Mouse (Mus musculus): ENCODE measurements around the gene Gm5134.
"Not testable (repeated sequence)": the region's sequence is repeated elsewhere in the genome, so short reads cannot be mapped to it uniquely, and the experiment has no call there.

The Gm5134 gene

DNA sequence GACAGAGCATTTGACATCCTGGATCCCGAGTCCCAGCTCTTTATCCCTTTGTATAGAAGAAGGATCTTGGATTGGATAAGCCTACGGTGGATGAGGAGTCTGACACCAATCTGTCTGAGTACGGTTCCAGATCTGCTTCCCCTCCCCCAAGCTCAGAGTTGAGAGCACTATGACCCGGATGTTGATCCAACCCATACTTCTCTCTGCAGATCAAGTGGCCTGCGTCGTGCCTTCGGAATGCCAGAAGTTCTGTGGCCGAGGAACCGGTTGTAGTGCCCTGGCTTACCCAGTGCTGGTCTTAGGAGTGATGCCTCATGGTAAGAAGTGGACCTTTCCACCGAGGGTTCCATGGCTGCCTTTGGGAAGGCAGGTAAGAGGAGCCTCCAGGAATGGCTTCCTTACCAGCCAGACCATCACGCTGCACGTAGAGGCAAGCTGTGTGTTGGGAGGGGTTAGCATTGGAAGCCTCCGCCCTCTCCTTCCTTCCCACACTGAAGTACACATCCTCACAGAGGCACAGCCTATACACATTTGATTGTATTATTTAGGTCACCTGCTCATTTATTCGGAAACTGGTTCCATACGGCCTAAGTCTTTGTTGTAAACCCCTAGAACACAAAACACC is 39.4 kb downstream of the Gm5134 start:
- in situ Hi-C loops (cut with MboI, MseI): no loop called here

DNA sequence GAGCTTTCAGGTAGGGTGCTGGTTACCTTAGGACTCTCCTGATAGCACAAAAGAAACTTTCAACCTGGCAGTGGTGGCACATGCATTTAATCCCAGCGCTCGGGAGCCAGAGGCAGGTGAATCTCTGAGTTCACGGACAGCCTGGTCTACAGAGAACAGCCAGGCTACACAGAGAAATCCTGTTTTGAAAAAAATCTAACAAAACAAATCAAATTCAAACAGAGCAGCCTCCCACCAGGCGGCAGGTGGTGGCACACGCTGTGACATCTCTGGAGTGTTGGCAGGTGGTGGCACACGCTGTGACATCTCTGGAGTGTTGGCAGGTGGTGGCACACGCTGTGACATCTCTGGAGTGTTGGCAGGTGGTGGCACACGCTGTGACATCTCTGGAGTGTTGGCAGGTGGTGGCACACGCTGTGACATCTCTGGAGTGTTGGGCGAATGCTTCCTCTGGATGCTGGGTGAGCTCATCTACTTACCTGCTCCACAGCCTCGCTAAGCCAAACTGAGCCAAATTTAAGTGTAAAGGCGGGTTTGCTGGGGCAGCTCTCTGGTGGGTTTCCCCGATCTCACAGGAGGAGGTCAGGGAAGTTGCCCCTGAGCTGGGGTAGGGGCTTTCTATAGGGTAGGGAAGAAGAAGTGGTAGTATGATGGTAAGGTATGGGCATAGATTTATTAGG is 40.4 kb downstream of the Gm5134 start:
- in situ Hi-C loops (cut with MboI, MseI): not testable (repeated sequence)

DNA sequence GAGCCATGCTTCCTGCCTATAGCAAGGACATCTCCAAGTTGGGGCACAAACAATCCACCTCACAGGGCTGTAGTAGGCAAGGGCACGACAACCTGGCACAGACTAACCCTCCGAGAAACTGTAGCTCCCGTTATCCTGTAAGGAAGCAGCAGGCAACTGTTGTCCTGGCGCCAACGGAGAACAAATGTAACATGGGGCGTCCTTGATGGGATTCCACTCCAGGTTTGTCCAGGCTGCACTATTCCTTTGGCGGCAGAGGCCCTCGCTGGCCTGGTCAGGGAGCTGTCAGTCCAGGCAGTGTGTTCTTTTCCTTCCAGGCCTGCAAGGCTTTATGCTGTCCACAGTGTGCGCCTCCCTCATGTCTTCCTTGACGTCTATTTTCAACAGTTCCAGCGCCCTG is 41.1 kb downstream of the Gm5134 start:
- in situ Hi-C loops (cut with MboI, MseI): no loop called here

DNA sequence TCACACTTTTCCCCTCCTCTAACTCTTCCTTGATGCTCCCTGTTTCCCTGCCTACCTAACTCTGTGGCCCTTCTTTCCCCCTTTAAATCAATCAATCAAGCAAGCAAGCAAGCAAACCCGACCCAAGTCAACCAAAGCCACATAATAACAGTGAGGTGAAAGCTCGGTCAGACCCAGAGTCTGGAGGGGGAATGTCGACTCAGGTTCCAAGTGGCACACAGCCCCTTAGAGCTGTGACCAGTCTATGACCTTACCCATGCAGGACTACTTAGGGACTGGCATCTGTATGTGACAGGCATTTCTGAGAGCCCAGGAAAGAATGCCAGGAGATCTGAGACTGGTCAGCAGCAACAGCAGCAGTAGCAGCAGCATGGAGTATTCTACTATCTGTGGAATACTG is 42.0 kb downstream of the Gm5134 start:
- in situ Hi-C loops (cut with MboI, MseI): no loop called here

DNA sequence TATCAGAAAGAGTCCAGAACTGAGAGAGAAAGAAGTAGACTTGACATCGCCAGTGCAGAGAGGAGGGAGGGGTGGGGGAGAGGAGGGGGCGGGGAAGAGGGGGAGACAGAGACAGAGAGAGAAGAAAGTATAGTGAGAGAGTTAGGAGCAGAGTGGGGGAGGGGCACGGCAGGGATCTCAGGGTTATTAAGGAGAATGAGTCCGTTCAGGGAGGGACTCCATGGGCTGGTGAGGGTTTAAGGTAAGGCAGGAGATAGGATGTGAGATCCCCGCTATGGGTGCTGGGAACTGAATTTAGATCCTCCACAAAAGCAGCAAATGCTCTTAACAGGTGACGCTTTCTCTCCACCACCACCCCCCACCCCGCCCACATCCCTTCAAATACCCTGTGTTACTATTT is 46.8 kb downstream of the Gm5134 start:
- in situ Hi-C loops (cut with MboI, MseI): no loop called here

DNA sequence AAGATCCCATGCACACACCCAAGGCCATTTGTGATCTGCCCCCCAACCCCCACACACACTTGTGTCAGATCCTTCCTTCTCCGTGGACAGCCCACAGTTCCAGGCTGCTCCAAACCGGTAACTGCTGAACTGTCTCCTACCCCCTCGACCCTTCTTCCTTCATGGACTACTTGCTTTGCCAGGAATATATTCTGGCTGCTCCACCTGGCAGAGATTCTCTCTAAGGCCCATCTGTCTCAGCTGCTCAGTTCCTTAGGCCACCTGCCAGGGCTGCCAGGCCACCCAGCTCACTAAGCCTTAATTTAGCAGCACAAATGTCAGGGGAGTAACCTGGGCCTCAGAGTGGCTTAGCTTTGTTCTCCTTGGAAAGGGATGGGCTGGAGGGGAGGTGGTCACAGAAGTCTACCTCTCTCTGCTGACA is 47.8 kb downstream of the Gm5134 start:
- in situ Hi-C loops (cut with MboI, MseI): no loop called here

DNA sequence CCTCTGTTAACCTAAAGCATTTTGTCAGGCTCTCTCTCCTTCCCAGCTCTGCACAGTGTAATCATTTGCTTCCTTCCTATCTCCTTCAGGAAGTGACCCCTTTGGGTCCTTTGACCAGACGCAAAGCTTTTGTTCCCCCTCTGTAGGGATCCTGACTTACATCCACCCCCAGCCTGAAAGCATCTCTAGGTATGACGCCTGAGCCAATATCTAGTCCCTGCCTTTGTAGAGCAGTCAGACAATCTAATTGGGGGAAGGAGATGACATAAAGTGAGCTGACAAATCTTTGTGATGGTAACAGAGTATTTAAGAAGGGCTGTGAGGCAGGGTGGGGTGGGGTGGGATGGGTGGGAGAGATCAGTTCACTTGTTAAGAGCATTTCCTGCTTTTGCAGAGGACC is 48.3 kb downstream of the Gm5134 start:
- in situ Hi-C loops (cut with MboI, MseI): no loop called here

DNA sequence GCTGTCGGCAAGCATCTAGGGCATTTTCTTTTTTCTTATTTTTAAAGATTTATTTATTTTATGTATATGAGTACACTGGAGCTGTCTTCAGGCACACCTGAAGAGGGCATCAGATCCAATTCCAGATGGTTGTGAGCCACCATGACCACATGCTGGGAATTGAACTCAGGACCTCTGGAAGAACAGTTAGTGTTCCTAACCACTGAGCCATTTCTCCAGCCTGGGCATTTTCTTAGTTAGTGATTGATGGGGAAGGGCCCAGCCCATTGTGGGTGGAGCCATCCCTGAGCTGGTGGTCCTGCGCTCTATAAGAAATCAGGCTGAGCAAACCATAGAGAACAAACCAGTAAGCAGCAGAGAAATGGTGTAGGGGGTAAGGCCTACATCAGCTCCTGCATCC is 48.9 kb downstream of the Gm5134 start:
- in situ Hi-C loops (cut with MboI, MseI): no loop called here

DNA sequence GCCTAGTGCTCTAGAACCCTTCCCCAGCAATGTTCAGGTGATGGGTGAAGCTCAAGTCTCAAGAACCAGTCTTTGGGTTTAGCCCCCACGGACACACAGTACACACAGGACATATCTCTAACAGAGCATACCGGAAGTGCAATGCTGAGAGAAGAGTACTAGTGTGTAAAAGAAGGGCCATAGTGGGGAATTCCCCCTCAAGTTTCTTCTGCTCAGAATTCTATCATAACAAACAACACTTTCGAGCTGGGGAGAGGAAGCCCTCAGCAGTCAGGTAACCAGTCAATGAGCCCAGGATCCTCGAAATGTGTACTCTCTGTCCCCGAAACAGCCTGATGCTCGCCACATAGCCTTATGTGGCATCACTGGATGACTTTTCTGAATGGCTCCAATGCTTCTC is 52.1 kb downstream of the Gm5134 start:
- in situ Hi-C loops (cut with MboI, MseI): no loop called here

DNA sequence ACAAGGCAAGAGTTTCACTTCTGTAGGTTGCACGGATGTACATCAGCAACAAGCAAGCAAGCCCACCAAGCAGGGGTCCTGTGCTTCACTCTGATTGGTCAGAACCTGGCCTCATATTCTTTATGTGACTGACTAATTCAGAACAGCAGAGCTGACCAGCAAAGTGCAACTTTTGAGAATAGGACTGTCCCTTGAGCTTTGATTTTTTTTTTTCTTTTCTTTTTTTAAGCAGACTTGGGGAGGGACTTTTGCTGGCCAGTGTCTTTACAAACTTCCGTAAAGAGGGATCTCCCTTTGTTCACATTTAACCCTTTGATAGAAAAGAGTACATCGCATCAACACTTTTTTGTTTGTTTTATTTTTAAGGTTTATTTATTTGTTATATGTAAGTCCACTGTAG is 55.5 kb downstream of the Gm5134 start:
- in situ Hi-C loops (cut with MboI, MseI): no loop called here

DNA sequence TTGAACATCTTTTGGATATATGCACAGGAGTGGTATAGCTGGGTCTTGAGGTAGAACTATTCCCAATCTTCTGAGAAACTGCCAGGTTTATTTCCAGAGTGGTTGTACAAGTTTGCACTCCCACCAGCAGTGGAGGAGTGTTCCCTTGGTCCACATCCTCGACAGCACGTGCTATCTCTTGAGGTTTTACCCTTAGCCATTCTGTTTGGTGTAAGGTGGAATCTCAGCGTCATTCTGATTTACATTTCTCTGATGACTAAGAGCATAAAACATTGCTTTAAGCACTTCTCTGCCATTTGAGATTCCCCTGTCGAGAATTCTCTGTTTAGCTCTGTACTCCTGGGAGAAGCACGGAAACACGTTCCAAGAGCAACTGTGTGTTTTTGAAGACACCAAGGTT is 58.6 kb downstream of the Gm5134 start:
- in situ Hi-C loops (cut with MboI, MseI): no loop called here

DNA sequence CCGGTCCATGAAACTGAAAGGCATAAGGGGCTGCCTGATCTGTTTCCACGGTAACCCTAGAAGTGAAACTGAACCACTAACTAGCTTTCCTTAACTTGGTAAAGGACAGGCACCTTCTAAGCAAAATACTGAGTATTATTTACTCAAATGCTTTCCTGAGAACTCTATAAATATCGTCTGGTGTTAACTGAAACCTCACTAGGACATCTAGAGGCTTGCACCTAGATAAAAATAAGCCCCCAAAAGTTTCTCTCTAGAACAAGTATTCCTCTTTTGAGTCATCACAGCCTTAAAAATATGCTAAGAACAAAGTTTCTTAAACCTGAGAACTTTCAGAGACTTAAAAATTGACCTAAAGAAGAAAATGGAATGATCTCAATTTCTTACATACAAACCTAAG is 62.6 kb downstream of the Gm5134 start:
- in situ Hi-C loops (cut with MboI, MseI): no loop called here

DNA sequence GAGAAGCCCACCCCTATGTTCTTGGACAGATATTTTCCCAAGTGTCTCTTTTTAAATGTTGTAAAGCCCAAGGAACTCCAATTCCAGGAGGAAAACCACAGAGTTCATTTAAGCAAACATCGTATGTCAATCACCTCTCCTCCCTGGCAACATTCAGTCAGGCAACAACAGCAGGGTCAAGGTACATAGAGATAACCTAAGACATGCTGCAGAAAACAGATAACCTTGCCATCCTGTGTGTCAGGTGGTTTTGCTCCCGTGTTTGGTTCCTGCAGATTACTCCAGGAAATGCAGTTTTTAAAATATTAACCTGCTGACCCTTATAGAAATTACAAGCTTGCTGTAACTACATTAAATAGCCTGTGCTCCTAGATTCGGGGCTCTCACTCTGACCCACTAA is 67.4 kb downstream of the Gm5134 start:
- in situ Hi-C loops (cut with MboI, MseI): no loop called here

DNA sequence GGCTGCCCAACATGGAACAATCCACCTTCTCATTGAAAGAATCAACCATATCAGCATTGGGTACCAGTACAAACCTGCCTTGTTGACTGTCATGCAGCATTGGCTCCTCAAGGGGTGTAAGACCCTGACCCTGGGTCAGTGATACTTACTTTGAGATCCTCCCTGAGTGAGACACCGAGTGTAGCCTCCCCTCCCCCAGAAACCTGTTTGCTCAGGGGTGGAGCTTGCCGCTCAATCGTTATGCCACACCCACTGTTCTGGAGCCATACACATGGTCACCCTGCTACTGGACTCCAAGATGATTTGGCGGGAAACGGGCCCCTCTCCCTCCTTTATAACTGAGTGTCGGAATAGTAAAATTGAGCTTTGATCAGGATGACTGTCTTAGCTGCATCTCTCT is 69.6 kb downstream of the Gm5134 start:
- in situ Hi-C loops (cut with MboI, MseI): no loop called here

DNA sequence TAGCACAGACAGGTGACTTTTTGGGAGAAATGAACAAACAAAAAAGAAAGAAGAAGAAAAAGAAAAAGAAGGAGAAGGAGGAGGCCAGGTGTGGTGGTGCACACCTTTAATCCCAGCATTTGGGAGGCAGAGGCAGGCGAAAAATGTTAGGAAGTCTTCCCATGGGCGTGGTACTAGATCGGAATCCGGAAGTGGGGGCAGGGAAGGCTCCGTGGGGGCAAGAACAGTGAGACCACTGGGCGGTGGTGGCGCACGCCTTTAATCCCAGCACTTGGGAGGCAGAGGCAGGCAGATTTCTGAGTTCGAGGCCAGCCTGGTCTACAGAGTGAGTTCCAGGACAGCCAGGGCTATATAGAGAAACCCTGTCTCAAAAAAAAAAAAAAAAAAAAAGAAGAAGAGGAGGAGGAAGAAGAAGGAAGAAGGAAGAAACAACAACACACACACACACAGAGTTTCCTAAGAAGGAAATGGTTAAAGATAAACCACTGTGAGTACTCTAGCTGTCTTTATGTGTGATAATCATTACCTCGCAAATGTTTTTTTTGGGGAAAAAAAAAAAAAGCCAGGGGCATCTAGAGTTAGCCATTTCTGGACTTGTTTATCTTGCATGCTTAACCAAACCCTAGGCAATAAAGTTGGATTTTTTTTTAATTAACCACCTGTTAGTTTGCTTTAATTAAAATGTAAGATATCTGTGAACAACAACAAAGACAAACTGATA is 71.3 kb downstream of the Gm5134 start:
- in situ Hi-C loops (cut with MboI, MseI): no loop called here

DNA sequence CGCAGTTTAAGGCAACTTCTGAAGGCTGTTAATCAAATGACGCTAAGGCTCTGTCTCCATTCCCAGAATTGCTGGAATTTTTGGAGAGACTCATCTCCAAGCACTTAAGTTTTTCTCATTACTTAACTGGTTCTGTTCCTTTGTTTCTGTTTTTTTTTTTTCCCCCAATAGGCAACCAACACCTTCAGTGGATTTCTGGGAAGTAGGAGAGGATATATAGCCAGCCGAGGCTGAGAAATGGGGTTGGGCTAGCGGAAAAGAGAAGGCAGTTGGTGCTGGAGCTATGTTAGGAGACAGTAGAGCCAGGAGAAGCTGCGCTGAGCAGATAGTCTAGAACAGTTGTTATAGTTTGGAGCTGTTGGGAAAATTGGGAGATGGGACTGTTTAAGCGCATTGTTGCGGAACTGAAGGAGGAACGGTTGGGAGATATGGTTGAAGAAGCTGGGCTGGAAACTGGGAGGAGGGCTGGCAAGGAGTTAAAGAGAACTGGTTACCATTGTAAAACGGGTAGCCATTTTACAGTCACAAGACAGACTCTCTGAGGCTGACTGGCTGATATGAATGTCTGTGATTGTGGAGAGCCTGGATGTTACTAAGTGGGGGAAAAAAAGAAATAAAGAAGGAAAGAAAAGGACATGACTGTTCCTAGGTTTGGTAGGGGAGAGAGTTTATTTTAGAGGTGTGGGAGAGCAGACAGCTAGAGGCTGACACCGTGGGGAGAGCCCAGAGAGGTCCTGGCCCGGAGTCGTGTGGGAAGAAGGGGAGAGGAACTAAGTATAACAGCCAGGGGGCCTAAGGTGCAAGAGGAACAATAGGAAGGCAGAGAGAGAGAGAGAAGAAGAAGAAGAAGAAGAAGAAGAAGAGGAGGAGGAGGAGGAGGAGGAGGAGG is 73.1 kb downstream of the Gm5134 start:
- in situ Hi-C loops (cut with MboI, MseI): no loop called here

DNA sequence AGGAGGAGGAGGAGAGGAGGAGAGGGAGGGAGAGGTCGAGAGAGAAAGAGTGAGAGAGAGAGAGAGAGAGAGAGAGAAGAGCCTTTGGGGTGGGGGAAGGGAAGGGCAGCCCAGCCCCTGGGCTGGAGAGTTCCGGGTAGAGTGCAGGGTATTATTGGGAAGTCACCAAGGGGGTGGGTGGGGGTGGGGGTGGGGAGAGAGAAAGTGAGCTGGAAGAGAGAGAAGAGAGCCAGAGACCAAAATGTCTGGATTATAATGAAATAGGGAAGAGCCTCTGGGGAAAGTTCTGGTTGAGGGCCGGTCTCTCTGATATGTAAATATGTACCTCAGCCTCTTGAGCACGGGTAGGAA is 73.7 kb downstream of the Gm5134 start:
- in situ Hi-C loops (cut with MboI, MseI): no loop called here

DNA sequence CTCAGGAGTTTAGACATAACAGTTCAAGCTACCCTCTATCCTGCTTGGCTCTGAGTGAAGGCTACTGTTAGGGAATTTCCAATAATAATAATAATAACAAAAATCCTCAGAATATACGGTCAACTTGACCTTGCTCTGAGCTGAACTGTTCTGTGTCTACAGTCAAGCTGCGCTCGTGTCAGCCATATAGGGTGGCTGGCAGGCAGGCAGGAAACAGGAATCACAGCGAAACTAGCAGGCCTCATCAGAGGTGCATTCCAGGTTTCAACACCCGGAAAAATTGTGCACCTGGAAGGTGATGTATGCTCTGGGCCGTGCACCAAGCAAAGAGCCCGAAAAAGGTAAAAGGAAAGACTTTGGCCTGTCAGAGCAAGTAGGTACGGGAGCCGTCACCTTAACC is 74.1 kb downstream of the Gm5134 start:
- in situ Hi-C loops (cut with MboI, MseI): no loop called here

DNA sequence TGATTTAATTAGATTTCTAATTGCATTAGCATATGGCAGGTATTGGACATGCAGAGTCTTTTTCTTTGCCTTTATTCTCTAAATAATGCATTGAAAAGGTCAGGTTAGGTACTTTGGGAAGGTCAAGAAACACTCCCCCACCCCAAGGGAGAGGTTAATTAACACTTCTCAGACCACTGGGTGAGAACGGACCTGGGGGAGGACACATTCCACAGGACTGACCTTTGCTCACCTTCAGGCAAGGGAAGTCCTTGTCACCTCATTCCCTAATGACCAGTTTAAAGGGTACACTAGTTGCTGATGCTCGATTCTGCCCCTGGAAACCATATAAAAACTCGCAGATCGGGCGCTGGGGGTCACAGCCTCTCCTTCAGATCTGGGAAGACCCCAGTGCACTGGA is 75.0 kb downstream of the Gm5134 start:
- in situ Hi-C loops (cut with MboI, MseI): no loop called here

DNA sequence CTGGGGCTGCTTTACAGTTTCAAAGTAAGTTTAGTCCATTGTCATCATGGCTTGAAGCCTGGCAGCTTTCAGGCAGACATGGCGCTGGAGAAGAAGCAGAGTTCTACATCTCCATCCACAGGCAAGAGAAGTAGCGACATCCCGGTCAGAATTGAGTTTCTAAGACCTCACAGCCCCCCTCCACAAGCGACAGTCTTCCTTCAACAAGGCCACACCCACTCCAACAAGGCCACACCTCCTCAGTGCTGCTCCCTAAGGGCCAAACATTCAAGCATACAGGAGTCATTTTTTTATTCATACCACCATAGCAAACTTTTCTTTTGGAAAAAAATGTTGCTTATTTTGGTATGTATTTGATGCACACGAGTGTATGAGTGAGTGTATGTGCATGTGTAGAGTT is 76.2 kb downstream of the Gm5134 start:
- in situ Hi-C loops (cut with MboI, MseI): loop anchor here (10.0 kb wide), 1 partner anchor 1974 kb away; no protein-coding TSS in a partner anchor

DNA sequence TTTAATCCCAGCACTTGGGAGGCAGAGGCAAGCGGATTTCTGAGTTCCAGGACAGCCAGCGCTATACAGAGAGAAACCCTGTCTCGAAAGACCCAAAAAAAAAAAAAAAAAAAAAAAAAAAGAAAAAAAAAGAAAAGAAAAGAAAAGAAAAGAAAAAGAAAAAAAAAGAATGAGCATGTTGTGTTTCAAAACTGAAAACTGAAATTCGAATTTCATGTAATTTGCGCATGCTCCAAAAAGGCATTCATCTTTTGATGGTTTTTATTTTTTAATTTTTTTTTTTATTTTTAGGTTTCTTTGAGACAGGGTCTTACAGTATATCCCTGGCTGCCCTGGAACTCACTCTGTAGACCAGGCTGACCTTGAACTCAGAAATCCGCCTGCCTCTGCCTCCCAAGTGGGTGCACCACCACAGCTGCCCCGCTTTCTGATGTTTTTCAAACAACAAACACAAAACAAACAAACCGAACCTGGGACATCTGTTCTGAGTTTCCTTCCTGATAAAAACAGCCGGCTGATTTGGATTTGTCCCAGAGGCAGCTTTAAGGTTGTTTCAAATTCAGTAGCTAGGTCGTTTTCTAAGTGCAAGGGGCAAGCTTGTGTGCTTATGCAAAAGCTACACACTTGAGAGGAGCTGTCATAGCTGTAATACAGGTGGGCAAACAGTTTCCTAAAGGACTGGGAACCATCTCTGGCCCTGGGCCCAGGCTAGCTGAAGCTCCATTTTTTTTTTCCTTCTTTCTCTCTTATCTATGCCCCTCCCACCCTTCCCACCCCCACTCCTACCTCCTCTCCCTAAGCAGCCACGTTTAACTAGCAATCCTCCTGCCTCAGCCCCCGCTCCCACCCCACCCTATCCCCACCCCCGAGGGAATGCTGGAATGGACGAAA is 77.4 kb downstream of the Gm5134 start:
- in situ Hi-C loops (cut with MboI, MseI): loop anchor here (10.0 kb wide), 1 partner anchor 1973 kb away; no protein-coding TSS in a partner anchor

Measured in T-helper 2 cell (primary cell).